Mouse (Mus musculus): ENCODE results near the gene Mdm2. TPM values are rescaled to one million over a fixed set of nuclear protein-coding genes. Genes with fewer than 3 reads are reported as not detected.
"Not testable (repeated sequence)": the region's sequence is repeated elsewhere in the genome, so short reads cannot be mapped to it uniquely, and the experiment has no call there.

The Mdm2 gene
- total RNA-seq, 2 experiments from 2014 or later, result 45.6 to 58.8 TPM

- ATAC-seq (replicated peaks; ENCODE audit: low FRiP score, low TSS enrichment, poor library complexity, severe bottlenecking), result not testable (repeated sequence)
Measured at GRCm38 (mm10) chr10:117735396-117735795, 24.8 kb upstream of the Mdm2 start.

GRCm38 (mm10) chr10:117734104-117734852 lies 23.7 kb upstream of the Mdm2 start:
- not testable (repeated sequence) for ATAC-seq (replicated peaks; ENCODE audit: low FRiP score, low TSS enrichment, poor library complexity, severe bottlenecking)

- not testable (repeated sequence) for ATAC-seq (replicated peaks; ENCODE audit: low FRiP score, low TSS enrichment, poor library complexity, severe bottlenecking)
Measured at GRCm38 (mm10) chr10:117733626-117734025, 23.1 kb upstream of the Mdm2 start.

- ATAC-seq (replicated peaks; ENCODE audit: low FRiP score, low TSS enrichment, poor library complexity, severe bottlenecking), result no peak
Measured at GRCm38 (mm10) chr10:117732962-117733592, 22.5 kb upstream of the Mdm2 start.

GRCm38 (mm10) chr10:117732184-117732583 lies 21.6 kb upstream of the Mdm2 start:
- peak; percentile 92 for ATAC-seq (replicated peaks; ENCODE audit: low FRiP score, low TSS enrichment, poor library complexity, severe bottlenecking)

GRCm38 (mm10) chr10:117731244-117732101 lies 20.9 kb upstream of the Mdm2 start:
- peak; percentile 72 for ATAC-seq (replicated peaks; ENCODE audit: low FRiP score, low TSS enrichment, poor library complexity, severe bottlenecking)

GRCm38 (mm10) chr10:117730637-117731203 lies 20.2 kb upstream of the Mdm2 start:
- no peak for ATAC-seq (replicated peaks; ENCODE audit: low FRiP score, low TSS enrichment, poor library complexity, severe bottlenecking)

- no peak for ATAC-seq (replicated peaks; ENCODE audit: low FRiP score, low TSS enrichment, poor library complexity, severe bottlenecking)
Measured at GRCm38 (mm10) chr10:117730140-117730539, 19.6 kb upstream of the Mdm2 start.

GRCm38 (mm10) chr10:117729139-117729814 lies 18.7 kb upstream of the Mdm2 start:
- ATAC-seq (replicated peaks; ENCODE audit: low FRiP score, low TSS enrichment, poor library complexity, severe bottlenecking), result no peak

GRCm38 (mm10) chr10:117728574-117728973 lies 18.0 kb upstream of the Mdm2 start:
- no peak for ATAC-seq (replicated peaks; ENCODE audit: low FRiP score, low TSS enrichment, poor library complexity, severe bottlenecking)

- ATAC-seq (replicated peaks; ENCODE audit: low FRiP score, low TSS enrichment, poor library complexity, severe bottlenecking), result no peak
Measured at GRCm38 (mm10) chr10:117727518-117728110, 17.1 kb upstream of the Mdm2 start.

GRCm38 (mm10) chr10:117726888-117727385 lies 16.4 kb upstream of the Mdm2 start:
- ATAC-seq (replicated peaks; ENCODE audit: low FRiP score, low TSS enrichment, poor library complexity, severe bottlenecking), result no peak

GRCm38 (mm10) chr10:117726350-117726749 lies 15.8 kb upstream of the Mdm2 start:
- no peak for ATAC-seq (replicated peaks; ENCODE audit: low FRiP score, low TSS enrichment, poor library complexity, severe bottlenecking)

- no peak for ATAC-seq (replicated peaks; ENCODE audit: low FRiP score, low TSS enrichment, poor library complexity, severe bottlenecking)
Measured at GRCm38 (mm10) chr10:117725671-117726070, 15.1 kb upstream of the Mdm2 start.

- ATAC-seq (replicated peaks; ENCODE audit: low FRiP score, low TSS enrichment, poor library complexity, severe bottlenecking), result no peak
Measured at GRCm38 (mm10) chr10:117724804-117725361, 14.3 kb upstream of the Mdm2 start.

- no peak for ATAC-seq (replicated peaks; ENCODE audit: low FRiP score, low TSS enrichment, poor library complexity, severe bottlenecking)
Measured at GRCm38 (mm10) chr10:117724136-117724718, 13.7 kb upstream of the Mdm2 start.

- ATAC-seq (replicated peaks; ENCODE audit: low FRiP score, low TSS enrichment, poor library complexity, severe bottlenecking), result 0 out of 2 replicates have a peak, but pooled peaks have one; percentile 31
Measured at GRCm38 (mm10) chr10:117718161-117719119, 7.9 kb upstream of the Mdm2 start.

Measured in megakaryocyte-erythroid progenitor cell, adult 5-6 weeks (primary cell).